Mouse (Mus musculus) lung, adult 18-20 months (tissue): ENCODE data around the gene Ints12.

Experiments used
- DNase-seq, 2 experiments: peaks; one replicate each; pipeline ENCODE4 v3.0.0; 2022; ENCODE audit warnings: mixed read lengths in 2 of 2

Gene Ints12

GRCm38 (mm10) chr3:133151629-133152028 lies 60.0 kb downstream of the Ints12 start:
- no peak for DNase-seq

GRCm38 (mm10) chr3:133152831-133153230 lies 61.2 kb downstream of the Ints12 start:
- DNase-seq = no peak

GRCm38 (mm10) chr3:133153629-133154028 lies 62.0 kb downstream of the Ints12 start:
- DNase-seq = no peak

- DNase-seq = no peak
These were observed 63.0 kb downstream of the Ints12 start for GRCm38 (mm10) chr3:133154683-133155082.

GRCm38 (mm10) chr3:133158260-133158659 lies 66.6 kb downstream of the Ints12 start:
- no peak for DNase-seq
